Mouse (Mus musculus) G1E (cell line): ENCODE data around the gene Abca1.

Source experiments
- CTCF ChIP-seq: IDR thresholded peaks from 2 replicates; pipeline ENCODE4 v1.5.1; 2012; ENCODE audit warnings: low read depth, low read length, inconsistent platforms, mixed read lengths
- GATA1 ChIP-seq: IDR thresholded peaks from 2 replicates; pipeline ENCODE4 v1.6.1; 2012; ENCODE audit warnings: borderline replicate concordance, low read length, inconsistent platforms, mixed read lengths
- POLR2AphosphoS5 ChIP-seq: IDR thresholded peaks from 2 replicates; pipeline ENCODE4 v1.6.1; 2012; ENCODE audit warnings: low read depth, low read length, inconsistent platforms; ENCODE audit not compliant: insufficient replicate concordance
- TAL1 ChIP-seq: conservative IDR thresholded peaks from 2 replicates; pipeline ENCODE4 v1.6.1; 2012; ENCODE audit warnings: low read depth, low read length, inconsistent platforms, mixed read lengths

- TF ChIP-seq POLR2AphosphoS5 (no peak), CTCF (no peak), TAL1 (no peak), GATA1 (no peak)
These were observed 136.3 kb downstream of the Abca1 start for GRCm38 (mm10) chr4:53023189-53023925.
